Mouse (Mus musculus) cerebellum, adult (tissue): ENCODE results near the gene Mkln1.
A peak's percentile ranks its signal among the peaks of the same experiment; 100 is the strongest.

Experiments used
- ATAC-seq: cut with Nextera tagmentation; 2 replicates; pipeline ENCODE4 v1.9.2; 2017; ENCODE audit warnings: mild to moderate bottlenecking, moderate library complexity, mixed read lengths; ENCODE audit not compliant: insufficient number of reproducible peaks, low FRiP score, low TSS enrichment

Gene Mkln1

DNA sequence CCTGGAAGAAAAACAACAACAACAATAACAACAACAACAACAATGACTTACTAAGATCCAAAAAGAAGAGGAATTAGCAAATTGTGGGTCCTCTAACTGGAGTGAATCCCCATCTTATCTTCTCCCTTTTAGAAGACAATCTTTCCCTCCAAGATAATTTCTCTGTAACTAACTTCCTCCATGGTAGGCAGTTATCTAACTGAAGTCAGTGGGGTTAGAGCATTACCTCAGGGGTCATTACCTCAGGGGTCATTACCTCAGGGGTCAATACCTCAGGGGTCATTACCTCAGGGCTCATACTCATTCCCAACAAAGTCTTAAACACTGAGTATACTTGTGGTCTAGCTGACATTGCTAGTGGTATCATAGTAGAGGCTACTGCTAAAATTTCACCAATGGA lies 1.2 kb upstream of the Mkln1 start:
- ATAC-seq: no peak

DNA sequence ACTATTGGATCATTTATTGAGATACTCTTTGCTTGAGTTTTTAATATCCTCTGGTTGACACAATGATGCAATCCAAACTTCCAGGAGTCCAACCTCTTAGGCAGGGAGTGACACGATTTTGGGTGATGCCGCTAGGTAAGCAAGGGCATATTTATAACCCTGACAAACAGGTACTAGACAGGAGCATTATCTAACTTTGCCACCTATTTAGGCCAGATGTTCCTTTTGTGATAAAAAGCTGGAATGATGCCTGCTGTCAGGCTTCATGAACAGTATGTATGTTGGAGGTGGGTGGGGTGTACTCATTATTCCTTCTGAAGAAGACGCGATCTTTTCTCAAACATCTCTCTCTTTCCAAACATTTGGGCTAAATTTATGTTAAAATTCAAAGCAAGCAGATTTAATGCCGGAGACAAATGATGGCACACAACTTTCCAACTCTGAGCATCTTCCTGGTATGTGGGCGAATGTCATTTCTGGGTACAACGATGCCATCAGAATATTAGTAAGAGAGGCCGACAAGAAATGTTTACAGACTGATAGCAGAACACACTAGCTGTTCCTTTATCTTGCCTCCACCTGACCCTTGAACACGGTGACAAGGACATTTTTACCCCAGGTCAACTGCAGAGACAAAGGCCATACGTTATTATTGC lies 632 bp upstream of the Mkln1 start:
- no peak for ATAC-seq

DNA sequence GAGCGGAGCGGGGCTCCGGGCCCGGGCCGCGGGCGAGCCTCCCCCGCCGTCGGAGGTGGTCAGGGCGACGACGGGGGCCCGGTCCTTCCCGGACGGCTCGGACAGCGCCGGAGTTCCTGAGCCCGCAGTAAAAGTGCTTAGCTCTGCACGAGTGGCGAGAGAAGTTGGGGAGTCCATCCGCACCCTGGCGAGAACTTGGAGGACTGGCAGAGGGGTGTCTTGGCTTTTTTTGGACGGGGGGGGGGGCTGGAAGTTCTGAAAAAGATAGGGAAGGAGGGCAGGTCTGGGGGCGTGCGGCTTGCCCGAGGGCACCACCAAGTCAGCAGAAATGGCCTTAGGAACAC lies 643 bp downstream of the Mkln1 start:
- peak; percentile 22; the same call in 1 of the 2 replicates for ATAC-seq

DNA sequence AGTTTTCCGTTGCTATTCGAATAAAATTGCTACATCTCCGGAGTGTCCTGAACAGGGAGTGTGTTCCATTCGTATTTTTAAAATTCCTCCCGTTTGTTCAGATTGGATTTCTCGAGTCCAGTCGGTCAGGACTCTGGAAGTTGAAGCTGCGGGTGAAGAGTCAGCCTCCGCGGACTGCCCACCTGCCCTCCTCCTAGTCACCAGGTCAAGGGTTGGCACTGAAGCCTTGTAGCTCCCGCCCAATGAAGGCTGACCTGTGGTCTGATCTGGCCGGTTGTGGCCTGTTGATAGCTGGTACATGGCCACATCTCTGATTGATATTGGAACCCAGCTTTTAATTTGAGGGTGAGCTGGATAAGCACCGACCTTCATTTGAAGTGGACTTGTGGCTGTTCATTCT lies 1.0 kb downstream of the Mkln1 start:
- no peak for ATAC-seq

DNA sequence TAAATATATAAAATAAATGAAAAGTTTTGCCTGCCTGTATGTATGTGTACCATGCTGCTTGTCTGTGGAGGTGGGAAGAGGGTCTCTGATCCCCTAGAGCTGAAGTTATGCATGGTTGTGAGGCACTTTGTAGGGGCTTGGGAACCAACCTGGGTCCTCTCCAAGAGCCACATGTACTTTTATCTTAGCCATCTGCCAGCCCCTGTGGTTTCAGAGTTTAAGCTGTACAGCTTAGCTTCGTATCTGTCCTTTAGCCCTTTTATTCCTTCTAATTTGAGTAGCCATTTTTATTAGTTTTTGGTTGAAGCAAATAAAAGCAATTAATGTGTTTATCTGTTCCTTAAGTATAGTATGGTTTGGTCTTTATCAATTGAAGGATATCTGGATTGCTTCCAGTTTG lies 12.5 kb downstream of the Mkln1 start:
- ATAC-seq: no peak

DNA sequence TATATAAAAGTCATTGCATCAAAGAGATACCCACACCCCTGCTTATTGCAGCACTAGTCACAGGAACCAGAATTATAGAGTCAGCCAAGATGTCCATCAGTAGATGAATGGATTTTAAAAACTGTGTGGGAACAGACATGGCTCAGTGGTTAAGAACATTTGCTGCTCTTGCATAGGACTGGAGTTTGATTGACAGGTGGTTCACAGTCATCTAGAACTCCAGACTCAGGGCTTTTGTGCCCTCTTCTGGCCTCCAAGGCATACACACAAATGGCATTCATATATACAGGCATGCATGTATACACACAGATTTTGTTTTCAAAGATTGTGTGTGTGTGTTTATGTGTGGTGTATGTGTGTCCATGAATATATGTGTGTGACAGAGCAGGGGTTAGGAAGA lies 14.0 kb downstream of the Mkln1 start:
- ATAC-seq: no peak

DNA sequence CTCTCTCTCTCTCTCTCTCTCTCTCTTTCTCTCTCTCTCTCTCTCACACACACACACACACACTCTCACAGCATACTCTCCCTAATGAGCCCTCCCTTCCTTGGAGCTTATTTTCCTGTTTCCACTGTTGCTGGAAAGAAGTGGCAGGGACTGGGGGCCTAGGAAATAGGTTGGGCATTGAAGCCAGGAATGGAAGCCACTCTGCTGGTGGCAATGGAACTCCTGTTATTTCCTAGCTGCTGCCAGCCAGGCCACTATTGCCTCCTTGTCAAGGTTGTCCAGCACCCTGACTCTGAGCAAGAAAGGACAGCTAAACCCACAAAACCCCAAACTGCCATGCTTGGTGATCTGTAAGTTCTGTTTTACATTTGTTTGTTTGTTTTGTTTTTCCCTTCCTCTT lies 15.0 kb downstream of the Mkln1 start:
- no peak for ATAC-seq

DNA sequence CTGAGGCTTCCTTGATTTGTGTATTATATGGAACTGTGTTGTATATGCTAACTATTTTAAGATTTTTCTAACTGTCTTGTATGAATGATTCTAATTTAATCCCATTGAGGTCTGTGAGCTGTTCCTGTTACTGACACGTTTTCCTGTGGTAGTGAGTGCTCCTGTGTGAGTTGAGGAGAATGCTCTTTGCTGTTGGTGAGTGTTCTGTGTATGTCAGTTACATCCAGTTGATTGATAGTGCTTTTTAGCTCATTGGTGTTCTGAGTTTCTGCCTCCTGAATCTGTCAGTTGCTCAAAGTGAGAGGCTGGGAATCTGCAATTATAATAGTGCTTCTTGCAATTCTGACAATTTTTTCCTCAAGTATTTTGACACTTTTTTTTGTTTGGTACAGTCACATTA lies 15.8 kb downstream of the Mkln1 start:
- ATAC-seq: no peak

DNA sequence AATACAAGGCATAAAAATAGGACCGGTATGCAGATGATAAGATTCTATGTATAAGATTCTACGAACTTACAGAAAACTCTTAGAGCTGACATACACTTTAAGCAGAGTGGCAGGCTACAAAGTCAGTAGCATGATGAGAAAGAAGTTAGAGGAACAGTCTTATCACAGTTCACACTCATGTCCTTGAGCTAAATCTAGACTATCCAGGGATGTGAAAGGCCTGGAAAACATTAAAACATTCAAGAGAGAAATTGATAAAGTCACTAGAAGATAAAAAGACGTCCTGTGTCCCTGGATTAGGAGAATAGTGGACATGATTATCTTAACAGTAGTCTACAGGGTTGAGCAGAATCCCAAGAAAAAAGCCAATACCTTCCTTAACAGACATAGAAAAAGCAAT lies 26.9 kb downstream of the Mkln1 start:
- ATAC-seq: no peak

DNA sequence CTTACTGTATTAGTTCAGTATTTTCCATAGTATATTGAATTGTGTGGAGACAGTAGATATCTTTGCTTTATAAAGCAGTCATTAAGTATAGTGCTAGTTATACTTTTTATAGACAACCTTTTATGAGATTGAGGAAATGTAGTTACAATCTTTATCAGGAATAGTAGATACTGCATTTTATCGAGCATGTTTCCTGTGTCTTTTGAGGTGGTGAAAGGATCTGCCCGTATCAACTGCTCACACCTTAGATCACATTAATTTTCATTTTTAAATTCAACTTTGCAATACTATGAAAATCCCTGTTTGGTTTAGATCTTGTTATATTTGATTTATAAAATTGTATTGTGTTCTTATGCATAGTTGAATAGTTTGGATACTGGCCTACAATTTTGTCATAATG lies 38.7 kb downstream of the Mkln1 start:
- ATAC-seq: no peak

DNA sequence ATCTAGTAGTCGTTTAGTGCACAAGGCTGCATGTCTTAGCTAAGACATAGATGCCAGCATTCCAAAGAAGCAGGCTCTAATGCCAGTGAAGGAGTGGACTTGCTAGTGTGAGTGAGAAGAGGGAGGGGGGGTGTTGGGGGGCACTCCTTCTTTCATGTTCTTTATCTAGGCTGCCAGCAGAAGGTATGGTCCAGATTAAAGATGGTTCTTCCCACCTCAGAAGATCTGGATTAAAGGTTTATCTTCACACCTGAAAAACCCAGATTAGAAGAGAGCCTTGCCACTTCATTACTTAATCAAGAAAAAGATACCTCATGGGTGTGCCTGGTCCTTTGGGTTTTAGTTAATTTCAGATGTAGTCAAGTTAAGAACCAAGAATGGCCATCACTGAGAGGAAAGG lies 46.7 kb downstream of the Mkln1 start:
- no peak for ATAC-seq

DNA sequence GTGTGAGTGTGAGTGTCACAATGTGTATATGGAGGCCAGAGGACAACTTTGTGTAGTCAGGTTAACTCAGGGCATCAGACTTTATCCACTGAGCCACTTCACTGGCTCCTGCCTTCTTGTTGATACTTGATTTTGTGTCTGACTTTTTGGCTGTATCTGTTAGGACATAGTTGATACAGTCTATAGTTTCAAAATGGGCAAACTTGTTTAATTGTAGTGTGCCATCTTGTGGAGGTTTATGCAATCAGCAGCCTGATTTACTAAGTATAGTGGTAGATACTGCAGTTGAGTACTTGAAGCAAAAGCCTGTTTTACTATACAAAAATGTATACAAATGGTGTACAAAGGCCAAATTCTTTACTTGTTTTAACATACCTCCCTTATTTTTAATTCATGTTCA lies 55.2 kb downstream of the Mkln1 start:
- no peak for ATAC-seq

DNA sequence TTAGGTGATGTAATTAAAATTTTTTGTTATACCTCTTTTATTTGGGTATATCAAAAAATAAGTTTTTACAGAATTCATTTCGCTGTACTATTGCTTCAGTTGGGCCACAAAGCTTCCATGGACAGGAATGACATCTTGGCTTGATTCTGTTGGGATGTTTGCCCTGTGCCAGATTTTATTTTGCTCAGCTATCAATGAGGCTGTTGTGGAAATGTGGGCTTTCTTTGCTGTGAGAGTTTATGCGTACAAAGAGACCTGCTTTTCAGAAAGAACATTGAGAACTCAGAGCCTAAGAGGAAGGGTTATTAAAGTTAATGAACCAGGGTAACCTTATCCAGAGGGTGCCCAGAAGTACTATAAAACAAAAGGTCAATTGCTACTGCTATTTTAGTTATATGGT lies 56.8 kb downstream of the Mkln1 start:
- no peak for ATAC-seq

DNA sequence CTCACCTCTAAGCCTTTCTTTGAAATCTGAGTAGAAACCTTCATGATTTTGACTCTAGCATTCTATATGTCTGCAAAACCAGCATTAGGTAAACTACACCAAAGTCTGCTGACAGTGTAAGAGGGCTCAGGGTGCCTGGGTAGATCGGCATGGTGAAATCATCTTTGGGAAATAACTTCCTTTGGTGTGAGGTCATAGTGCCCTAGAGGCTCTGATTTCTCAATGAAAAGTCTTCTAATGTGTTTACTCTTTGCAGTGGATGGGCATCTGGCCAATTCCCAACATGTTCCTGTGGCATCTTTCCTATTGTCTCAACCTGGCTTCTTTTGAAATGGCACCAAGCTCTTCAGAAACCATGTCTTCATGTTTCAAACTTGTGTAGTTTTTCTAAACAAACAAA lies 58.5 kb downstream of the Mkln1 start:
- ATAC-seq: no peak

DNA sequence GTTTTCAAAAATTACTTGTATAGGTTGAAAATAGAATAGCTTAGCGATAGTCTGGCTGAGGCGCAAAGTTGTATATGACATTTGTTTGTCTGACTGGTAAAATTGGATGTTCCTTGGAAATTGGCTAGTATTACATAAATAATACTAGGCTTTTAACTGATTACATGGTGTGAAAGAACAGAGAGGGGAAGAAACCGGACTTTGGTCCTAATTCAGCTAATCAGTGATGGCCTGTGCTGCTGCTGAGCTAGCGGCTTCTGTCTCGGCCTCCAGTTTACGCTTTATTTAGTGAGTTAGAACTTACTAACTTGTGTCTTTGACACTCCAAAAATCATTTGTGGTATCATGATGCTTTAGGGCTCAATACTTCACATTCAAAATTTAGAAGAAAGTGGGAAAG lies 70.9 kb downstream of the Mkln1 start:
- ATAC-seq: no peak

DNA sequence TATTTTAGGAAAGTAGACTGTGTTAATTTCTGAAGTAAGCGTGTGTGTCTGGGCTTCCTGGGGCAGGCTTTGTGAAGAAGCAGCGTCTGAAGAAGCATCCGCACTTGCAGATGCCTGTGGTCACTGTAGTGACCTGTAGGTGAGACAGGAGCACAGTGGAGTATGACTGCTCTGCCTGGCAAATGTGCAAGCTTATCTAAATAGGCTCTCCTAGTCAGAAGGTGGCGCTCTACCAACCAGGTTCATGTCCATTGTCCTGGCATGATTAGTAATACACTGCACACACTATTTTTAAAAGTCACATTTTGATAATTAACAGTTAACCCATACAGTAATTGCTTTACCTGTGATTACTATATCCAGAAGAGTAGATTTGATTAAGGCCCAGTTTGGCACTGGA lies 79.7 kb downstream of the Mkln1 start:
- ATAC-seq: no peak

DNA sequence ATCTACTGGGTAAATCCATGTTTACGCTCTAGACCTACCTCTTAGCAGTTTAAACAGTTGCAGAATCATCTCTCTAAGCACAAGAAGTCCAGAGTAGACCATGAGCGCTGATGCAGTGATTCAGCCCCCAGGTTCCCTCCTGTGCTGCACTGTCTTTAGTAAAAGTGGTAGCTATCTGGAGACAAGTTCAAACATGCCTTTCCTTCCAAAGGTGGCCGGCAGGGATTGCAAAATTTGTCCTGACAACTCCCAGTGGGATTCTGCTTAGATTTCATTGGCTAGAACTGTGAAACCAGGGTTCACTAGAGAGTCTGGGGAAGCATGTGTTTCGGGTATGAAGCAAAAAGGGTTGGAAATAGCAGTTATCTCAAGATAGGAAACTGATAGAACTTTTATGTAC lies 81.5 kb downstream of the Mkln1 start:
- ATAC-seq: no peak

DNA sequence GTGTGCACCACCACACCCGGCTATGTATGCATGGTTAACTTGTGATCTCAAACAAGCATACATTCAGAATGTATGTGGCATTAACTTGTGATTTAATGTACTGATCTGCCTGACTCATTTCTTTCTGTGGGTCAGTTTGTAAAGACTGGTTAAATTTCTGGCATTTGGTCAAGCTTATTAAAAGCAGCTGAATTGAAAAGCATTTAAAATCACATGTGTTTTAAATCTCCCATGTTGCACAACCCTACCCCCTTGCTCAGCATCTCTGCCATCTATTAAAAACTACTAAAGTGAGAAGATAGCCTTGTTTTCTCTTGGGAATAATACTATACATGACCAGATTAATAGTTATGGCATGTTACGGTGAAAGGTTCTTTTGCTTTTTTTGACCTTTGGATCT lies 88.1 kb downstream of the Mkln1 start:
- ATAC-seq: no peak

DNA sequence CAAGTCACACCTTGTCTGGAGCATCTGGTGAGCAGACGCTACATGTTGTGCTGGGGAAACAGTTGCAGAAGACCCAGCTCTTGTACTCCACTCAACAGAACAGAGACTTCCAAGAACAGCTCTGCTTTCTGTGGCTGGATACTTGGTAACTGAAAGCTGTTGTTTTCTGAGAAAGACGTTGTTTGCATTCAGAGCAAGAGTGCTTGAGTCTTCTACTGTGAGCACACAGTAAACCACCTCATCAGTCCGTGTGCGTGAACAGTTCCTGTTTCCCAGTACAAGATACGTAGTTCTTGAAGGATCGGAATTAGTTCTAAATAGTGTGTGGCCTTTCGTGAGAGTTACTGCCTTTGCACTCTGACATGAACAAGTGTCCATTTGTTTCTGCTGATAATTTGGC lies 91.4 kb downstream of the Mkln1 start:
- no peak for ATAC-seq

DNA sequence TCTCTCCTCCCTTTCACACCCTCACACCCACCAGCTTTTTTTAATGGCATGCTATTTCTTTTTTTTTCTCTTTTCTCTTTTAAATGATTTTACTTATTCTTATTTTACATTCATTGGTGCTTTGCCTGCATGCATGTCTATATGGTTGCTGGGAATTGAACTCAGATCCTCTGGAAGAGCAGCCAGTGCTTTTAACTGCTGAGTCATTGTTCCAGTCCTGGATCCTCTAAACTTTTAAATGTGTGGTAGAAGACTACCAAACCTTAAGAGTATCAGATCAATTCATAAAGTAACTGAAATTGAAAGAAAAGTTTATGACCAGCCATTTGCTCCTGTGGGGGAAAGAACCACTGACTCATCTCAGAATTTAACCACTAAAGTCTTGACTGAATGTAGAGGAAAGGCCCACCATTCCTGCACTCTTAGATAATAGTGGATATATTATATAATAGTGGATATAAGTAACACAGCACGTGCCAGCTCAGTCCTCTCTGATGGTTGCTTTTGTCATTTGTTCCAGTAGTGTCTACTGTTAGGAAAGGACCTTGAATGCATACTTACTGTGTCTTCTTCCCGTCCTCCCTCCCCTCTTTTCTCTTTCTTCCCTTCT lies 96.7 kb downstream of the Mkln1 start:
- no peak for ATAC-seq

DNA sequence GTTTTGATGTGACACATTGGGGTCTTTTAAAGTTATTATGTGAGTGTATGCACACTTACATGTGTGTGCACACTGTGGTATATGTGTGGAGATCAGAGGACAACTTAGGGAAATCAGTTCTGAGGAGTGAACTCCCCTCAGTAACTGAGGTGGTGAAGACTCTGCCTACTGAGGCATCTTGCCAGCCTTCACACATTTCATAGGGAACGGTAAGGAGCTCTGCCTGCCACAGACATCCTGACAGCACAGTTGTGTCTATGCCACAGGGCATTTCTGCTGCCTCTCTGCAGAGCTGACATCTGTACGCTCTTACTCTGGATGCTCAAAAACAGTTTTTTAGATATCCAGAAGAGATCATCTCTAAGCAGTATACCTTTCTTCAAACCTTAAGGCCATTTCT lies 97.7 kb downstream of the Mkln1 start:
- no peak for ATAC-seq

DNA sequence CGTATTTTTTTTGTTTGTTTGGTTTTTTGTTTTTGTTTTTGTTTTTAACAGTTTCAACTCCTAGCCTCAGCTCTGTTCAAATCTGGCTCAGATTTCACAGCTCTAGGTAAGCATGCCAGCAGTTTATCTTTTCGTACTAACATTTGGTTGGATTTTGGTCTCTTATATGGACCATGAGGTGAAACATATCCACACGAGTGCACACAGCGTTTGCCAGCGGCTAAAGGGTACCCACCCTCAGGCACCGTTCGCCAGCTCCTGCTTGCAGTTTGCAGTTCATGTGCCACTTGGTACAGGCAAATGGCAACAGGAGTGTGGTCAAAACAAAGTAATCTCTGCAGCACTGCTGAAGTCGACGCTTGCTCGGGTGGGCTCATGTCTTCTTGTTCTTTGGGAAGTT lies 101.3 kb downstream of the Mkln1 start:
- no peak for ATAC-seq

DNA sequence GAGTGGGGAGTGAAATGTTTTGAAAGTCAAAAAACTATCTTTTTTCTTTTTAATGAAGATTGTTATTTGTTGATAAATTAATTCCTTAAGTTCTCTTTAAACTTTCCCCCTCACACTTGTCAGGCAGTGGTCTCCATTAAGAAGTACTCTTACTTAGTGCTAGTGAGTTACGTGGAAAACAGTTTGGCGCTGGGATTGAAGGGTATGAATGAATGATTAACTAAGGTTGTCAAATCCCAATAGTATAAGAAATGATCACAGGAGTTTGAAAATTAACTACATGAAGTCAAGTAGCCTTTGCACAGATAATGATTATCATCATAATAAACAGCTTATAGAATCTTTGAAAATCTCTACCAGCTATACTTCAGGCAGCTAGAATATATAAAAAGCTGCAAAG lies 101.7 kb downstream of the Mkln1 start:
- ATAC-seq: no peak
